Mouse (Mus musculus) heart, adult 11 months (tissue): ENCODE results near the gene Sgca.

Experiments used
- DNase-seq: peaks from one replicate; pipeline ENCODE4 v3.0.0; 2022

Sgca gene

GRCm38 (mm10) chr11:94942282-94943023, 33.7 kb downstream of the Sgca start:
- peak; percentile 91 for DNase-seq

GRCm38 (mm10) chr11:94941776-94942175, 34.4 kb downstream of the Sgca start:
- no peak for DNase-seq

GRCm38 (mm10) chr11:94941121-94941520, 35.0 kb downstream of the Sgca start:
- DNase-seq, result no peak

GRCm38 (mm10) chr11:94939280-94939679, 36.8 kb downstream of the Sgca start:
- peak; percentile 96 for DNase-seq

DNA sequence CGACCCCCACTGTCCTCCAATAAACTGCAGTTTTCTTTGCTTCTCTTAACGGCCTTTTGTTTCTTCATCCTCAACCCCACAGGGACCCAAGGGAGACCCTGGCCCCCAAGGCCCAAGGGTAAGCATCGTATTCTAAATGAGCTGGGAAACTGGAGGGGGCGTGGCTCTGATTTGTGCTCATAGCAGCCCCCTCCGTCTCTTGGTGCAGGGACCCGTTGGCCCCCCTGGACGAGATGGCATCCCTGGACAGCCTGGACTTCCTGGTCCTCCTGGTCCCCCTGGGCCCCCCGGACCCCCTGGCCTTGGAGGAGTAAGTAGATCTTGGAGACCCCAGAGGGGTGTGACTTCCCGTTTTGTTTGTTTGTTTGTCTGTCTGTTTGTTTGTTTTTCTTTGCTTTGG, 37.8 kb downstream of the Sgca start:
- DNase-seq, result peak; percentile 92

GRCm38 (mm10) chr11:94937787-94938186, 38.3 kb downstream of the Sgca start:
- peak; percentile 90 for DNase-seq

GRCm38 (mm10) chr11:94937335-94937781, 38.8 kb downstream of the Sgca start:
- DNase-seq, result peak; percentile 94

DNA sequence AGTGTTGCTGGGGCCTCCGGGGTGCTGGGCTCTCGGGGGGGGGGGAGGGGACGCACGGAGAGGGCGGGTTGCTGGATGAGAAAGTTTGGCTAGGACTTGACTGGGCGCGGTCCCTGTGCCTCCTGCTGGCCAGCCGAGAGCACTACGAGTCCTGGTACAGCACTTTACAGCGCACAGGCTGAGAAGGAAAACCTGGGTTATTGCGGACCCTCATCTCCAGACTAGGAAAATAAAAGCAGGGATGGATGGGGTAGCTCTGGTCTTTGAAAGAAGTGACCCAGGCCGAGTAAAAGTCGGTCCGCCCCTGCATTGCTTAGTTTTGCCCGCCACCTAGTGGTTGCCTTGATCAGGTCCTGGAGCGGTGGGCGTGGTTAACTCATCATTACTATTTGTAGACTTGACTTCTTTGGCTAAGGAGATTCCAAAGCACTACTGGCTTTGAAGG, 39.3 kb downstream of the Sgca start:
- DNase-seq, result peak; percentile 98

DNA sequence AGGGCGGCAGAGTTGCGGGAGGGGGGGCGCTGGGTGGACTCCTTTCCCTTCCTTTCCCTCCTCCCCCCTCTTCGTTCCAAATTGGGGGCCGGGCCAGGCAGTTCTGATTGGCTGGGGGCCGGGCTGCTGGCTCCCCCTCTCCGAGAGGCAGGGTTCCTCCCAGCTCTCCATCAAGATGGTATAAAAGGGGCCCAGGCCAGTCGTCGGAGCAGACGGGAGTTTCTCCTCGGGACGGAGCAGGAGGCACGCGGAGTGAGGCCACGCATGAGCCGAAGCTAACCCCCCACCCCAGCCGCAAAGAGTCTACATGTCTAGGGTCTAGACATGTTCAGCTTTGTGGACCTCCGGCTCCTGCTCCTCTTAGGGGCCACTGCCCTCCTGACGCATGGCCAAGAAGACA, 40.1 kb downstream of the Sgca start, which contains the start of gene Col1a1:
TSS of gene Col1a1 (plus strand) at position 180 of the 400 bp plus-strand sequence.
- DNase-seq, result peak; percentile 99

DNA sequence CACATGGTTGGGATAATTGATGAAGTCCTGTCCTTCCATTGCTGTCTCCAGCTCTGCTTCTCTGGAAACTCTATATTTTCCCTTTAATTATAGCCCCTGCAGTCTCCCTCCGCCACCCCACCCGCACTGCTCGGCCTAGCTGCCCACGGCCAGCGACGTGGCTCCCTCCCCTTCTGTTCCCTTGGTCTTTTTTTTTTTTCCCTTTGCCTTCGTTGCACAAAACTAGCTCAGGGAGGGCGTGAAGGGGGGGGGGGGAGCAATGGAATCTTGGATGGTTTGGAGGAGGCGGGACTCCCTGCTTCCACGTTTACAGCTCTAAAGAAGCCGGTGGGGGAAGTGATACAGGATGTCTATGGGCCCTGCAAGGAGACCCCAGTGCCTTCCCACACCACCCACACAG, 41.6 kb downstream of the Sgca start:
- DNase-seq, result no peak

DNA sequence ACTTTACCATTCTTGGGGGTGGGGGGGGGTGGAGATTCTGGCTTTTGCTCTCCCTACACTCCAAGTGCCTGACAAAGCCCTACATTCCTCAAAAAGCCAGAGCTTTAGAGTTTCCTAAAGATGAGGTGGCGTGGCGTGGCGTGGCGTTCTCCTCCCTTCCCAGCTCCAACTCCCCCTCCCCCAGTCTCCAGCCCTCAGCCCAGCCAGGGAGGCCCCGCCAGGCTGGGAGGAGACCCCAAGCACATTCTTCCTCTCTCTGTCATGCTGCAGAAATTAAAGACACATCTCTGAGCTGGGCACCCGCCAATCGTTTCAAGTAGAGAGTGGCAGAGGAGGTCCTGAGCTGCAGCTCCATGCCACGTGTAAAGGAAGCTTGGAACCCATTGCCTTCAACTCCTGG, 42.5 kb downstream of the Sgca start:
- DNase-seq, result peak; percentile 92

DNA sequence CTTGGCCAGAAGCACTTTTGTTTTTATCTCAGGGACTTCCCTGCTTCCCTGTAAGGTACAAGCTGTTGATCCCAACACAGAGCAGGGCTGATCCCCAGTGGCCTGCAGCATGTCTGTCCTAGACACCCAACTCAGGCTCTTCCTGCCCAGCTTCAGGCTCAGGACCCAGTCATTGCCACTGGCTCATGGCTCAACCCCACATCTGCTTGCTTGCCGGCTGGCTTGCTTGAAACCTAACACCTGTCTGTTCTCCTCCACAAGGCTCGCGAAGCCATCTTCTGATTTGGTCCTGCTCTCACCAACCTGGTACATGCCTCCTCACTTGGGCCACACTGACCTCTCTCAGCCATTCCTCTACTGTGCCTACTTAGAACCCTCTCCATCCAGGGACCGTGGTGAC, 46.0 kb downstream of the Sgca start:
- no peak for DNase-seq

DNA sequence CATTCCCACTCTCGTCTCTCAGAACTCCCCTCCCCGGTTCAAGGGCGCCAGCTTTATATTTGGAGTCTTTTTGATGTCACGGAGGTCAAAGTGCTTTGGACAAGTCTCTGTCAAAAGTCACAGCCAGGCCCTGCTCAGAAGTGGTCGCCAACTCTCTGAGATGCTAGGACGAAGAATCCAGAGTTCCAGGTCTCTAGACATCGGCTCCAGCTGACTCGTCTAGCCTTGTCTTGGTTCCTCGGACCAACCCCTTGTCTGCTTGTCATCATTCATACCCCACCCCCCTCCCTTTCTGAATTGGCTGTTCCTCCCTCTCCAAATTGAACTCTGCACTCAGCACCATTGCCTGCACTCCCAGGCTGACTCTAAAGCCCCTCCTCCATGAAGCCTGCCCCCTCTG, 46.5 kb downstream of the Sgca start:
- peak; percentile 91 for DNase-seq

DNA sequence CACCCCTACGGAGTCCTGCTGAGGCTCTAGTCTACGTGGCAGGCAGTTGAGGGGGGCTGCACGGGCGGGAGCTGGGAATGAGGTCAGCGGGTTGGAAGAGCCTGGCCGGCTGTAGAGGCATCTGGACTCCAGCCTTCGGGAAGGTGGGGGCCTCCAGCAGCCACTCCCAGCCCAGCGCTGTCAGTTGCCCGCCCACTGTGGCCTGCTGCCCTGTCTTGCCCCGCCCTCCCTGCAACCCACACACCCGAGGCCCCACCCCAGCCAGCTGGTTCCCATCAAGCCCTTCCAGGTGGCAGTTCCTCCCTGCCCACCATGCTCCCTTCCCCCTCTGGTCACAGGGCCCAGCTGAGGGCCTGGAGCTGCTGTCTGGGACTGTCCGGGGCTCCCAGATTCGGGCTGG, 47.3 kb downstream of the Sgca start:
- peak; percentile 99 for DNase-seq

DNA sequence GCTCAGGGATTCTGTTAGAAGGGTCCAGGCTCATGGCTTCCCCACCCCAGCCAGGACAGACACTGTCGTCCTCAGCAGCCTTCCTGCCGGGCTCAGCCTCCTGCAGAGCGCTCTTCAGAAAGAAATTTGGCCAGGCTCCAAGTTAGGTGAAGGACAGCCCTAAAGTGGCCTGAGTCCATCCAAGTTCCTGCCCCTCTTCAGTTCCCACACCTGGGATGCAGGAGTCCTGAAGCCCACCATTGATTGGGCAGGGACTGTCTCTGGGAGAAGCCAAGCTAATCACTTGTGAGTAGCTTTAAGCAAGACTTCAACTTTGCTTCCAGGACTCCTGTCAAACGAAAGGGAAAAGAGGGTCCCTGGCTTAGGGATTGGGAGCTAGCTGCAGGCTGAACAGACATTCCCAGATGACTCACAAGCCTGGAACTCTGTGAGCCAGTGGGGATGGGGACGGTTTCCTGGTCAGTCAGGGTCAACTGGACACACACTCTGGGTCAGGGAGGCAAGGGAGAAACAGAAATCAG, 48.3 kb downstream of the Sgca start:
- peak; percentile 93 for DNase-seq

DNA sequence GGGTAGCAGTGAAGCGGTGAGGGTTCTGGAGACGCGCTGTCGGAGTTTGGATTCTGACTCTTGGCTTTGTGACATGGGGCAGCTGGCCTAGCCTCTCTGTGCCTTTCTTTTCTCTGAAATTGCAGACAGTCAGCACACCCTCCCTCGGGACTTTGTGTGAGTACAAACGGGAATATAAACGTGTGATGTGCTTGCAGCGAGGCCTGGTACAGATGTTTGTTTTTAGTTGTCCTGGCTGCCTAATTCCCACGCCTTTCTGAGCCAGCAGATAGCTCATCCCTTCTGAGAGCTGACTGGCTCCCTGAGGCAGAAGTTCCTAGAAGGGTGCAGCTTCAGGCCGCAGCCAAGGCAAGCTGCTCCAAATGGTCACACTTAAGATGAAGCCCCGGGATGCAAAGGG, 49.7 kb downstream of the Sgca start:
- DNase-seq, result peak; percentile 93

DNA sequence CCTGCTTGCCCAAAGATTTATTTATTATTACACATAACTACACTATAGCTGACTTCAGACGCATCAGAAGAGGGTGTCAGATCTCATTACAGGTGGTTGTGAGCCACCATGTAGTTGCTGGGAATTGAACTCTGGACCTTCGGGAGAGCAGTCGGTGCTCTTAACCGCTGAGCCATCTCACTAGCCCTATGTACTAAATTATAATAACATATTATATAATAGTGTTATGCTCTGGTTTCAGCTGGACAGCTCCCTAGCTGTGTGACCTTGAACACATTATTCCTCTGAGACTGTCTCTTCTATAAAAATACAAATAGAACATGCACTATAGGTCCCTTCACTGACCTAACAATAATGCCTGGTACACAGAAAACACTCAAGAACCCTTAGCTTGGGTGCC, 51.1 kb downstream of the Sgca start:
- peak; percentile 55 for DNase-seq

GRCm38 (mm10) chr11:94920996-94921401, 55.1 kb downstream of the Sgca start:
- DNase-seq, result peak; percentile 82

- peak; percentile 88 for DNase-seq
Observed at GRCm38 (mm10) chr11:94917717-94918116, 58.4 kb downstream of the Sgca start.

GRCm38 (mm10) chr11:94916477-94916876, 59.6 kb downstream of the Sgca start:
- peak; percentile 96 for DNase-seq

DNA sequence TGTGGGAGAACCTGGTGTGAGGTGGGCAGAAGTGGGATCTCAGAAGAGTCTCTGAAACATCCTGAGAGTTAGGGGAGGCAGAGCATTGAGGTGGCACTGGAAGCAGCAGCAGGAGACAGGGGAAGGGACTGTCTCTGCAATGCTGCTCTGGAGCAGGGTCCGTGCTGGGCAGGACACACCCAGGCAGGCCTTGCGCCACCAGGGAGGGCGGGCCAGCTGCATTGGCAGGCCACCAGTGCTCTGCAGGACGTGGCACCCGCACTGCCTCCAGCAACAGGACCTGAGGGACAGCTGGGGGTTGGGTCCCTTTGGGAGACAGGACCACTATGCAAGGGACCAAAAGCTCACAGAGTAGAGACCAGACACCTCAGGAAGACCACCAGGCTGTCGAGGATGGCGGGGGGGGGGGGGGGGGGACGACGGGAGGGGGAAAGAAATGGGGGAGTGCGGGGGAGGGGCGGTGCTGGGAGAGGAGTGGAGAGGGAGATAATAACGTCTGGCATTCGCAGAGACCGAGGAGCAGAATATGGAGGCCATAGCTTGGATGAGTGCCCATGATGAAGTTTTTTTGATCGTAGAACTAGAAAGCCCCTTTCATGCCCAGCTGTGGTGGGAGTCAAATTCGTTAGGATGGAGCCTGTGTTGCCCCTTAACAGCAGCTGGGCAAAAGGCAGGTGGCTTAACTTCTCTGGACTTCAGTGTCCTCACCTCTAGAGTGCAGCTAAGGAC, 60.3 kb downstream of the Sgca start:
- peak; percentile 95 for DNase-seq

- peak; percentile 96 for DNase-seq
Observed at GRCm38 (mm10) chr11:94913302-94914090, 62.6 kb downstream of the Sgca start.
